Mouse (Mus musculus) kidney, postnatal 36 days (tissue): ENCODE results near the gene Nrf1.

ENCODE experiments used
- DNase-seq, 2 experiments: peaks; one replicate each; pipeline ENCODE4 v3.0.0; 2021 to 2022; ENCODE audit warnings: mixed read lengths in 2 of 2

Gene Nrf1

GRCm38 (mm10) chr6:30081339-30081738 lies 33.6 kb downstream of the Nrf1 start:
- DNase-seq = peak; percentile 25 to 42

DNA sequence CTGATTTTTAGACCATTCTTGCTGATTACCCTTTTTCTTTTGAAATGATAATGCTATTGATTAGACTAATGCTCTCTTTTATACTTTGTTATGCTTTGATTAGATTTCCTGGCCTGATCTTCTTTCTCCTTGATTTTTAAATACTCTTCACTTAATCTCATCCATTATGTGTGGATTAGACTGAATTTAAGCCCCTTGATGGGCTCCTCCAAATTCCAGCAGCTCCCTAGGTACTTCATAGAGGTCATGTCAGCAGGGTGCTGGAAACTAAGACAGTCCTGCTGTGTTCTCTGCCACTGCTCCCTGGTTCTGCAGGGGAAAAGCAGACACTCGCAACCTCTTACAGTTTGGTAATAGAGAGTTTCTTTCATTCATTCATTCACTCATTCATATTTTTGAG lies 35.5 kb downstream of the Nrf1 start:
- DNase-seq = no peak

- DNase-seq = no peak
Measured at GRCm38 (mm10) chr6:30085351-30085750, 37.6 kb downstream of the Nrf1 start.

DNA sequence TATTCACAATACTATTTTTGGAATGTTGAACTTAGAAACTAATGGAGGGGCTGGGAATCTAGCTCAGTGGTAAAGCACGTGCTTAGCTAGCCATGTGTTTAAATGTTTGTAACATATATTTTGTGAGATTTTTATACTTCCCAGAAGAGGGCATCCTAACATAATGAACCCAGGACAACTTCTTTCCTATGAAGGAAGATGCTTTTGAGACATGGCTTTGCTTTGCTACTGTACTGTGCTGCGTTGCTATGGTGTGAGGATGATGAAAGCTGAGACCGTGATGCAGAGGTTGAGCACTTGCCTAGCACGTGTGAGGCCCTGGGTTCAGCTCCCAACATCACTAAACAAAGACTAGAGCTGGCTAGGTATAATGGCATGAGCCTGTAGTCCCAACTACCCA lies 43.4 kb downstream of the Nrf1 start:
- no peak for DNase-seq

- no peak for DNase-seq
Measured at GRCm38 (mm10) chr6:30092816-30093215, 45.0 kb downstream of the Nrf1 start.

- DNase-seq = no peak
Measured at GRCm38 (mm10) chr6:30101773-30102415, 54.1 kb downstream of the Nrf1 start.

- no peak for DNase-seq
Measured at GRCm38 (mm10) chr6:30106091-30106490, 58.3 kb downstream of the Nrf1 start.

GRCm38 (mm10) chr6:30107456-30107855 lies 59.7 kb downstream of the Nrf1 start:
- DNase-seq = no peak

GRCm38 (mm10) chr6:30109820-30110502 lies 62.2 kb downstream of the Nrf1 start:
- no peak for DNase-seq

DNA sequence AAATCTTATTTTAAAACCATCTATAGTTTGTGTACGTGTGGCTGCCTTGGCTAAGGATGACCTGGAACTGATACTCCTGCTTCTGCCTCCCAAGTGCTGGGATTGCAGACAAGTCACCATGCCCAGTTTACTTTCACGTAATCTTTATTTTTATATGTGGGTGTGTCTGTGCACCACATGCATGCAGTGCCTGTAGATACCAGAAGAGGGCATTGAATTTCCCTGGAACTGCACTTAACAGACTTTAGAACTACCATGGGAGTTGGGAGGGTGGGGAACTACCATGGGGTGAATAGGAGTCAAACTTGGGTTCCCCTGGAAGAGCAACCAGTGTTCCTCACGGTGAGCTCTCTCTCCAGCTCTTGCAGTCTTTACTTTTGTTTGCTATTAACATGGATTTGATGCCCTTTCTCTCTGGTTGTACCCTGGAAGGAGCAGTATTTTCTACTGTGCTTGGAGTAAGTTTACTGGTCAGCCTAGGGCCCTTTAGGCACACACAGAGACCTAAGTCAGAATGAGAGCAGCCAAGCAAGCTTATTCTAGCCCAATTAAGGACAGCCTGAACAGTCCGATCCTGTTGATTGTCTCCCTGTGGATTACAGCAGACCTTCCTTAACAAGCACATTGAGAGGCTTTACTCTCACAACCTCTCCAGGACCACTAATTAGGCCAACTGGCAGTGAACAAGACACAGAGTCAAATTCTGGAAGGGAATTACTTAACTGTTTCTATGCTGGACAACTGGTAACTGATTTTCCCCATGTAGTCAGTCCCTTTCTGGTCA lies 64.8 kb downstream of the Nrf1 start:
- no peak for DNase-seq

DNA sequence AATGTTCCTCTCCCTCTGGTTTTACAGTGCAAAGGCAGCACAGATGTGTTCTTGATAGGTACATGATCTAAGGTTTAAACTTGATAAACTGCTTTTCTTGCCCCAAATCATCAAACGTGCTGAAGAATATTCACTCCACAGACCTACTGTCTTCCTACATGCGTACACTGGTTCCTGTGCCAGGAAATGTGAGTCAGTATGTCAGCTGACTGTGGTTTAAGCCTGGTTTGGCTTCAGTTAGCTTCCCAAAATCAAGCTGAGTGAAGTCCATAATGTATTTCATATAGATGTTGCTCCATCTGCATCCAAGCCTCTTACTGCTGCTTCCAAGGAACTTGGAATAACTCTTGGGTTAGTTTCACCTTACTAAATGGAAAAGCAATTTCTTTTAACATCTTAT lies 66.3 kb downstream of the Nrf1 start:
- no peak for DNase-seq

- DNase-seq = no peak
Measured at GRCm38 (mm10) chr6:30121152-30121551, 73.4 kb downstream of the Nrf1 start.

DNA sequence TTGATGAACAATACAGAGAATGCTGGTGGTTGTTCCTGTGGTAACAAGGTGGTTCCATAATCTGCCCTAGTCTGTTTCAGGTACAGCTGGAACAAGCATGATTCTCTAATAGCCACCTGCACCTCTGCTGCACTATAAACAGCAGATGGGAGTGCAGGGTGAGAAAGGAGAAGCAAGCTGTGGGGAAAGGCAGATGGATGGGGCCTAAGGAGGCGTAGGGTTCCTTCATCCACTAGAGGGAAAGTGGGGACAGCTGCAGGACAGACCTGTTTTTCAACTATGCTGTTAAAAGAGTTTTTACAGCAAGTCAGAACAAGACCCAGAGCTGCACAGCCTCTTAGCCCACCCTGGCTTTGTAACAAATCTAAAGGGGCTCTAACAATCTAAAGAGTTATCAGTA lies 73.8 kb downstream of the Nrf1 start:
- no peak for DNase-seq

GRCm38 (mm10) chr6:30123391-30123790 lies 75.6 kb downstream of the Nrf1 start:
- DNase-seq = no peak

DNA sequence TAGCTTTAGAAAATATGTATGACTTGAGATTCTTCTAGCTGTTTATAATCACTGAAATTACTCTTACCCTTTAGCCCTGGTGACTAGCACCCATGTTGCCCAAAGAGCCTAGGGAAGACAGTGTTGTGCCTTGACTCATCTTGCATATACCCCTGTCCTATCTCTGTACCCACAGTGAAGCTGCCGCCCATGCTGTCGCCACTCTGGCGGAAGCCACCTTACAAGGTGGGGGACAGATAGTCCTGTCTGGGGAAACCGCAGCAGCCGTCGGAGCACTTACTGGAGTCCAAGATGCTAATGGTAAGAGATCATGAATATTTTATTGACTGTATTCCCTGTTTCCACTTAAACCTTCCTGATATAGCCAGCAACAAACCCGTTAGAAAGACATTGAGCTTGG lies 78.3 kb downstream of the Nrf1 start:
- no peak for DNase-seq

DNA sequence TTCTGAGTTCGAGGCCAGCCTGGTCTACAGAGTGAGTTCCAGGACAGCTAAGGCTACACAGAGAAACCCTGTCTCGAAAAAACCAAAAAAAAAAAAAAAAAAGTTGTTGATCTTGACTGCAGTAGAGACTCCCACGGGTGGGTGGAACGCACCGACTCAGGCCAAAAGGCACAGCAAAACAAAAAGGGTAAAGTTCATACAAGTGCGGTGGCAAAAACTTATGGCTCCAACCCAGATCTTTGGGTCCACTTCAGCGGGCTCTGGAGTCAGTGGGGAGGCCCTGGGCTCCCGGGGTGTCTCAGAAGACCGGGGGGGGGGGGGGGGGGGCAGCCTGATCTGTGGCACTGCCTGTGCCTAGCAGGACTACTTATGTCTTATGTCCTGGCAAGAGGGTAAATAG lies 79.0 kb downstream of the Nrf1 start:
- DNase-seq = peak; percentile 18

- no peak for DNase-seq
Measured at GRCm38 (mm10) chr6:30132399-30132798, 84.6 kb downstream of the Nrf1 start.

GRCm38 (mm10) chr6:30135590-30135989 lies 87.8 kb downstream of the Nrf1 start:
- DNase-seq = no peak

DNA sequence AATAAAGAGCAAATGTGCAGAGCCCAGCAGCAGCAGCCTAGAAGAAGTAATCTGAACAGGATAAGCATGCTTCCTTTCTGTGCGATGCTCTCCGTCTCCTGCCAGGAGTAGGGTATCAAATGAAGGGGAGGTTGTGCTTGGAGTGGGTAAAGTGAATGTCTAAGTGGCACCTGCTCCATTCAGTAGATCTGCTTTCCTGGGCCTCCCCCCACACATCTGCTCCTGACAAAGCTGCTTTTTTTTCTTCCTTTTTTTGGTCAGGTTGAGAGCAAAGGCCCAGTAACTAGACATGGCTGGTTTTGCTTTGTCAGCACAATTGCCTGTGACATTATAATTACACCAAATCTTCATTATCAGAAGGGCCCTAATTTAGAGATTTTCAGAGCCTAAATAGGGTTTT lies 89.4 kb downstream of the Nrf1 start:
- DNase-seq = no peak

DNA sequence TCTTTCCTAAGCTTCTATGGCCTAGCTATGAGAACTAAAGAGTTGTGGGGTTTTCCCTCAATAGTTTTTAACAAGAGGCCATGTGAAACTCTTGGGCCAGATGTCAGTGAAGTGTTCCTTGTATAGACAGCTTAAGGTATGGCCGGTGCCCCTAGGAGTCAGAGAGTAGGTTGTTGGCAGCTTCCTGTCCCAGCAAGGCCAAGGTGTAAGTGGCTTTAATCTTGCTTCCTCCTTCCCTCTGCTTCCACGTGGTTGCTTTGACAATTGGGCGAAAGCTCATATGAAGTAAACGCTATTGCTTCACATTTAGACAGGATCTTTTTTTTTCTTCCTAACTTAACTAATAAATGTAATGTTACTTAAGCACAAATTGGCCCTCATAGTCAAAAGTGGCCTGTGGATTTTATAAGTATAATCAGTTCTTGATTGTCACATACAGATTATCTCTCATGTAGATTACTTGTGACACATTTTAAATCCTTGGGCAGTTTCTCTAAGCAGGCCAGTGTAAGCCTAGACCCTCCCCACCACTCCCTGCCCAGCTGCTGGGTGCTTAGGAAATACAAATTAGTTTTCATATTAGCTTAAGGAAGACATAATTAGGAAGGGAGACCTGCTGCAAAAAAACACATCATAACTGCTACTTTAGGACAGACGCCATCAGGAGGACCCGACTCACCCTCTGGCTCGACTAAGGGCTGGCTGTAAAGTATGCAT lies 91.7 kb downstream of the Nrf1 start:
- no peak for DNase-seq

- DNase-seq = no peak
Measured at GRCm38 (mm10) chr6:30143263-30143662, 95.5 kb downstream of the Nrf1 start.

- no peak for DNase-seq
Measured at GRCm38 (mm10) chr6:30147058-30147457, 99.3 kb downstream of the Nrf1 start.

- DNase-seq = no peak
Measured at GRCm38 (mm10) chr6:30147753-30148152, 100.0 kb downstream of the Nrf1 start.
